Mouse (Mus musculus): ENCODE measurements around the gene Esrra. TPM values are rescaled to one million over a fixed set of nuclear protein-coding genes. Genes with fewer than 3 reads are reported as not detected.

Gene Esrra
- total RNA-seq (2021): 10 to 100 TPM; 44.1 to 44.7 TPM
- long read RNA-seq, experiment 1, transcript Esrra-201 (7 exons, 2,242 nt): major isoform, 8 of 60 reads
- long read RNA-seq, experiment 1, partial matches to known transcripts: 2 of 60 reads
- long read RNA-seq, experiment 1, other reads (novel, unspliced or antisense): 50 of 60 reads
- long read RNA-seq, experiment 2, transcript Esrra-201 (7 exons, 2,242 nt): major isoform, 13 of 59 reads
- long read RNA-seq, experiment 2, partial matches to known transcripts: 2 of 59 reads
- long read RNA-seq, experiment 2, other reads (novel, unspliced or antisense): 44 of 59 reads

DNA sequence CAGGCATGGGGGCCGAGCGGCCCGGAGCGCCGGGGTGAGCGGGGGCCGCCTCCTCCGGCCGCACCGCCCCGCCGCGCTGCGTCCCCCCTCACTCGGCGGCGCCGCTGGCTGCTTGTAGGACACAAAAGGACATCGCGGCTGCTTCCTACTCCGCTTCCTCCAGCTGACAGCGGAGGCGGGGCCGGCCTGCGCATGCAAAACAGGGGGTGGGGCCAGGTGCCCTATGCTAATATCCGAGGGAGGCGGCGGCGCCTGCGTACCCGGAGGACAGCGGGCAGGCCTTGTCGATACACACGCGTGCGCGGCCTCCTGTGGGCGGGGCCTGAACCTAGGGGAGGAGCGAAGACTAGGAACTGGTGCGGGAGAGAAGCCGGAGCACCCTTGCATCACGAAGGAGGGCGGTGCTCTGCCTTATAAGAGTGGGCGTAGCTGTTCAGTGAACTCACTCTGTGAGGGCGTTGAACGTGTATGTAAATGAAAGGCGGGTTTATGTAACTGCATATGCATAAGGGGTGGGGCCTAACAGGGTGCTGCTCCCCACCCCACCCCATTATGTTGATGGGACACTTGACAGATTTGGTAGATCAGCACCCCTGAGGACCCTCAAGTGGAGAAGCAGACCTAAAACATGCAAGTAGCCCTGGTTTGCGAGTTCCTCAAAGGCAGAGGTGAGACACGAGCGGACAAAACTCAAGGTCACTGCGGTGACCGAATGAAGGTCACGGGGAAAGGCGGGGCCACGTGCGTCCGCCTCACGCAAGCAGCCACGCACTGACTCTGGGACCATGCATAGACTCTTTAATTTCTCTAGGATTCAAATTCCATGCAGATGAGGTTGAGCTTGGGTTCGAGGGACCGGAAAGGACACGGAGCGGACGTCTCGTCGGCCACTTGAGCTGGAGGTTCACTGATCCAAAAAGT lies at the start of gene Esrra:
TSS of gene Esrra (minus strand) at position 167 of the 921 bp plus-strand sequence.
- DNase-seq (ENCODE audit: low spot score in 2 of 2): peak; percentile 99 to 100

DNA sequence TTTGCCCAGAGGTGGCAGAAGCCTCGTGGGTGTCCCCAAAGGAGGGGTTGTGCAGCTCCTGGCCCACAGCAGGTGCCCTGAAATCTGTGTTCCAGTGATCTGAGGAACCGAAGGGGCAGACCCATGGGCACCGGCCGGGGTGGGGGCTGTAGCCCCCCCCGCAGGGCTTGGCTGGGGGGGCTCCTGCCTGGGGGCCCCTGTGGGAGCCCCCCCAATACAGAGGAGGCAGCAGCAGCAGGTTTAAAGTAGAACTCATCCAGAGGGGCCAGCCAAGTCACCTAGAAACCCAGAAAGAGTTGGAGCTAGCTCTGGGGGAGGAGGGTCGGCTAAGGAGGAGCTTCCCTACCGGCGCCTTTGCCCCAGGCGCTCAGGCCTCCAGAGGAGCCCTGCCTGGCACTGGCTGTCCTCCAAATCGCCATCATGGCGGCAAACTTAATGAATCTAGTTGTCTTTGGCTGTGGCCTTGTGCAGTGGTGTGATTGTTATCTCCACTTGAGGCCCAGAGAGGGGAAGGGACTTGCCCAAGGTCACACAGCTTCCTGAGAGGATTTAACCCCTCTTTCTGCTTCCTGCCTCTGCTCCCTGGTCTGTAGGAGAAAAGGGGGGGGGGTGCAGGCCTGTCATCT lies 49.0 kb upstream of the Esrra start:
- no peak for DNase-seq (ENCODE audit: low spot score in 2 of 2)

DNA sequence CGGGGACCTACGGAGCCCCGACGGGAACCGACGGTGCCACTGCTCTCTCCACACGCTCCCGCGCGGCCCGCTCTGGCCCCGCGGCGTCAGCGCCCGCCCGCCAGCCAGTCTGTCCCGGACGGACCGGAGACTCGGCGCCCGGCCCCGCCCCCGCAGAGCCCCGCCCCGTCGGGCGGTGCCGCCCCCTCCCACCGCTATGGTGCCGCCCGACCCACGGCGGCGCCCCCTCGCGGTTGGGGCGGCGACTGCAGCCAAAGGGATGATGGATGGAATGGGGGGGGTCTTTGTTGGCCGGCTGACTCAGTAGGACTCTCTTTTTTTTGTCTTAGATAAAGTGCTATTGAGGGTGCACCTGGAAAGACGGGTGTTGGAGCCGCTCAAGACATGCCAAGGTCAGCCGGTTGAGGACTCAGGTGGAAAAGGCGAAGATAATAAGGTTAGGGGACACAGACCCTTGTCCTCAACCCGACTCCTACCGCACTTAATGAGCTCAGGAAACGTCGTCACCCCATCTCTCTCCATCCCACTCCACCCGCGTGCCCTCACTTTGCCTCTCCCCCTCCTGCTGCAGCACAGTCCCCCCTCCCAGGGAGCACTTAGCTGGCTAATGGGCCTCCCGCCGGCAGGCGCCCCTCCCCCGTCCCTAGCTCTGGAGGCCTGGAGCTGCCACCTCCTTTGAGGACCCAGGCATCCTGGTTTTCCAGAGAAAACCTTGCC lies 48.2 kb upstream of the Esrra start:
- DNase-seq (ENCODE audit: low spot score in 2 of 2): peak; percentile 68 to 75

DNA sequence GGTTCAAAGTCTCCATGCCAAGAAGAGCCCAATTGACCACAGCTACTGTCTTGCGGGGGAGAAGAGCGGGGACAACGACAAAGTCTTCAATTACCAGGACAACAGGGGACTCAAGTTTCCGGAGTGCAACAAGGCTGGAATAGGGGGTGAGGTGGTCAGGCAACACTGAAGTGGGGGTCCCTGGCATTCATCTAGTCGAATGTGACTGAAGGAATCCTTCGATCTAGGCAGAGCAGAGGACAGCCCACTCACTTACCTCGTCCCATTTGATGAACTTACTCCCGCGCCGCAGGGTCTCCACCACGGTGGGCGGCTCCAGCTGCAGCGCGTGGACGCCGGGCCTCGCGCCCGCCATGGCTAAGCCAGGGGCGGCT lies 47.7 kb upstream of the Esrra start:
- DNase-seq (ENCODE audit: low spot score in 2 of 2): no peak

DNA sequence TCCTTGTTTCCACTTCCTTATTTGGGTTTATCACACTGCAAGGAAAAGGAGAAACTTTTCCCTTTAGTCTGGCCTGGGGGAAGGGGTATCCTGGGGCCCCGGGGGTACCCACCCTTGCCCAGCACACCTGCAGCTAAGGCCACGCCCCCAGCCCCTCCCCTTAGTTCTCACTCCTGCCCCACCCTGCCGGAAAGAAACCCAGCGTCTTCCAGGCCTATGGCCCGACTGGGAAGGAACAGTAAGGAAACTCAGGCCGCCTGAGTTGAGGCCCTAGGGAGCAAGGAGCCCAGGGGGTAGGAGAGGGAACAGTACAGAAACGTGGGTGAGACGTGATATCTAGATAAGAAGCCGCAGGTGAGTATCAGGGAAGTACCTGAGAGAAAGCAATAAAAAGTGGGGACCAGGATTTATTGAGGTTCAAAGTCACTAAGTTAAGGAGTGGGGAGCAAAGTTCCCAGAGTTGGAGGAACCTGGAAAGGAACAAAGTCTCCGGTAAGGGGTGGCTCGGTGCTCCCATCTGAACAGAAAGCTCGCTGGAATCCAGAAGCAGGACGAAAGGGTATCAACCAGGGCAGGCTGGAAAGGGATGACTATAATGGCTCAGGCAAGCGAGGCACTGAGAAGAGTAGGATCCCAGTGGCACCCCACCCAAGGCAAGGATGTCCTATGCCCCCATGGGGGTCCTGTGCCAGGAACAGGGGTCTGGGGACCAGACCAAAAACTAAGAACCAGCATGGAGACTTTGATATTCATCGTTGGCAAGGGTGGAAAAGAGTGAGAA lies 47.1 kb upstream of the Esrra start:
- DNase-seq (ENCODE audit: low spot score in 2 of 2): no peak

DNA sequence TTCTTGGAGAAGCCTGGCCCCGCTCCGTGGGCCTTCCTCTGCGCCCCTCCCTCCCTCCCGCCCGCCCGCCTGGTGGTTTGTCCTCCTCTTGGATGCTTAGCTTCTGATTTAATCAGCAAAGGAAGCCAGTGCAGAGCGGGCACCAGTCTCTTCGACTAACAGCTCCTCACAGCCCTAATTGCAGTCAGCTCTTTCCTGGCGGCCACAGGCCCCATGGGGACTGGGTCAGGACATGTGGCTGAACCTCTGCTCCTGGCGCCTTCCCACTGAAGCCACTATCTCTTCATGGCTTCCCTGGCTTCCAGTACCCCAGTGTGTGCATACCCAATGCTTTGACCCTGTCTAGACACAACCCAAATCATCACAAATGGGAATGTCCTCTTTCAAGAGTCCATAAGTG lies 34.8 kb upstream of the Esrra start:
- no peak for DNase-seq (ENCODE audit: low spot score in 2 of 2)

DNA sequence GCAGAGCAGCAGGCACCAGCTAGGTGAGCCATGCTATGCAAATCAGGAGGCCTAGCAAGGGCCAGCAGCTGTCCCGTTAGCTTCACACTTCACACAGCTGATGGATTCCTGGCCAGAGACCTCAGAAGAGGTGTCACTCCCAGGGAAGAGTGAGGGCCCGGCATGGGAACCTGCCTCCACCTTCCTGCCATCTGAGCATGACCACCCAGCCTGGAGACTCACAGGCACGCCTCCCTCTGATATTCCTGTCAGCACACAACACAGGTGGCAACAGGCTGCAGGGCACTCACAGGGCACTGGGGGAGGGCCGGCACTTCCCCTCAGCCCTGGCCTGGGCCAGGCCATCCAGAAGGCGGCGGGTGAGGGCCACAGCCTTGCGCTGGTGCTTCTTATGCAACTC lies 33.8 kb upstream of the Esrra start:
- no peak for DNase-seq (ENCODE audit: low spot score in 2 of 2)

DNA sequence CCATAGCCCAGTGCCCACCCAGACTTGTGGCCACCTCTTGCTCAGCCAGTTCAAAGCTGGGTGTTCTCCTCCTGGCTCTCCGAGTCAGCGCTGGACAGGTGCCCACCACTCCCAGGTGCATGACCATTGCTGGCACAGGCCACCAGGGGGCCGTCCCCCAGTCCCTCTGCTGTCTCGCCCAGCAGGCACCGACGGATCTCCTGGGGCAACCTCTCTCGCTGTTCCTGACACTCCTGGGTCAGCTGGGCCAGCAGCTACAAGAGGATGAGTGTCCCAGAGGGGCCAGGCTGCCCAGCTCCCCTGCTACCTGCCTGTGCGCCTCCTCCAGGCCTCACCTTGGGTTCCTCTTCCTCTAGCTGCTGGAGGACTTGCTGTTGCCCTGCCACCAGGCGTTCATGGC lies 32.4 kb upstream of the Esrra start:
- no peak for DNase-seq (ENCODE audit: low spot score in 2 of 2)

DNA sequence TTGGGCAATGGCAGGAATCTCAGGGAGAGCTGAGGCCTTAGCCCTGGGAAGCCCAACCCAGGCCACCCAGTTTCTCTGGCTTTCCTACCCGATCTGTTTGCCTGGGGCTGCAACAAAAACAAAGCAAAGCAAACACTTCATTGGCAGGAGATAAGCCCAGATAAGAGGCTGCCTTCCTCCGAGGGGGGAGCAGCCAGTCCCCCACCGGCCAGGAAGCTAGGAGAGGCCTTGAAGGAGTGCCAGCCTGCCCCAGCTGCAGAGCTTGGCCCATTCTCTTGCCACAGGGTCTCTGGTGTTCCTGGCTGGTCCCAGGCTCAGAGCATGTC lies 31.1 kb upstream of the Esrra start:
- no peak for DNase-seq (ENCODE audit: low spot score in 2 of 2)

DNA sequence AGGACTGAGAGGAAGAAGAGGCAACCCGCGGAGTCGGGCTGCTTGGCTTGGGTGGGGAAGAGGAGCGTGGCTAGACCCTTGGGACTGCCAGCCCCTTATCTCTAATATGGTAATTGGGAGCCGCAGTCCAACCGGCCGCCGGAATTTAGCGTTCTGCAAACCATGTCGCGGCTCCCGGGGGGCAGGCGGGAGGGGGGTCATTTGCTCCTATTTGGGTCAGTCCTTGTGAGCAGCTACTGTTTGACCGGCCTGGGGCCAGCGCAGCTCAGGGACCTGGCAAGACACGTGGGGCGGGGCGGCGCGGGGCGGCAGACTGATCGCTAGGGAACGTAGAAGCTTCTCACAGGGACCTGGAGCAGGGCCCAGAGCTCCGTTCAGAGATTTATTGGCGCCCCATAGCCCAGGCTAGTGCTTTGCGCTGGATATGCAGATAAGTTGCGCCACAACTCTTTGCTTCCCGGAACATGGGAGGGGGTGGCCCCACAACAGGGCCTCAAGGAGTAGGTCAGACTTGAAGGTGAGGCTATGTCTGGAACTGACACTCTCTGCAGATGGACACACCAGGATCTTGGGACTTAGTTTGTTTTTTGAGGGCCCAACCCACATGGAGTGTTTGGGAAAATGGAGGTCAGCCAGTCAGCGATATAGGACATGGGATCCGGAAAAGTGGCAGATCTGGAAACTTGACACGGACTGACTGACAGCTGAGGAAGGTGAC lies 30.5 kb upstream of the Esrra start:
- peak; percentile 66 to 77 for DNase-seq (ENCODE audit: low spot score in 2 of 2)

DNA sequence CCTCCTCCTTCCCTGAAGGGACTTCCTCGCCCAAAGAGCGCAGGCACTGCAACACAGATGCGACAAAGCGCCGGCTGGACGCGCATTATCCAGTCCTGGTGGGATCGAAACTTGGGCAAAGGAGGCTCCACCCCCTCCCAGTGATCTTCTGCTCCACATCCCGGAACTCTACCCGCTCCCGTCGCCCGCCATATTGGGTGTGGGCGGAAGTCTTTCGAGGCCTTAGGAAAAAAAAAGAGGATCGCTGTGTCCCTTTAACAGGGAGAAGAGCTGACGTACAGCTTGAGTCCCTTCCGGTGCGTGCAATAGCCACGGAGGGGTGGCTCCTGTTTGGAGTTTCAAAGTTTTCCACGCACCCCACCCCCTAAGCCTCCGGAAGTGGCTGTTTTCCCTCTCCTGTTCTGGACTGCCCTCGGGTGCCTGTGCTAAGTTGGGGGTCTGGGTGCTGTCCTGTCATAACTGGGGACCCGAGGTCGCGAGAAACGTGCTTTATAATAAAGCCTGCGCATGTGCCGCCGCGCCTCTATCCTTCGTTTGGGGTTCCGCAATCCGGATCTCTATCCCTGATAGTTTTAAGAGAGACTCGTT lies 29.9 kb upstream of the Esrra start:
- DNase-seq (ENCODE audit: low spot score in 2 of 2): peak; percentile 78 to 91

DNA sequence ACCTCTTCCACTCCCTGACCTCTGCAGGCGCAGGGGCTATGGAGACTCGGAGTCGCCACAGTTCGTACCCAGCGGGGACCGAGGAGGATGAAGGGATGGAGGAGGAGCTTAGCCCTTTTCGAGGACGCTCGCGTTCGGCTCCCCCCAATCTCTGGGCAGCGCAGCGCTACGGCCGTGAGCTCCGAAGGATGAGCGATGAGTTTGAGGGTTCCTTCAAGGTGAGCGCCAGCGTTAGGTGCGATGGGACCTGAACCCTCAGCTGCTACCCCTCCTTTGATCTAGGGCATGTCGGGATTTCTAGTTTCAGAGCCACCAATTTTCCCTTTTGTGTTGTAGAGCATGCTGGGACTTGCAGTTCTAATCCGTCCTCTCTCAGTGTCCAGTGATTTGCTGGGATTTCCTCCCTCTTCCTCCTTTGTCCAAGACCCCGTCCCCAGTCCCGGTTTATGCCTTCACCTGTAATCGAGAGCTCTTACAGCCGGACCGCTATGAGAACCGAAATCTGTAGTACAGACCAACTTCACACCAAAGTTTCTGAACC lies 29.1 kb upstream of the Esrra start:
- DNase-seq (ENCODE audit: low spot score in 2 of 2): peak in 1 of 2 experiments; percentile 49

DNA sequence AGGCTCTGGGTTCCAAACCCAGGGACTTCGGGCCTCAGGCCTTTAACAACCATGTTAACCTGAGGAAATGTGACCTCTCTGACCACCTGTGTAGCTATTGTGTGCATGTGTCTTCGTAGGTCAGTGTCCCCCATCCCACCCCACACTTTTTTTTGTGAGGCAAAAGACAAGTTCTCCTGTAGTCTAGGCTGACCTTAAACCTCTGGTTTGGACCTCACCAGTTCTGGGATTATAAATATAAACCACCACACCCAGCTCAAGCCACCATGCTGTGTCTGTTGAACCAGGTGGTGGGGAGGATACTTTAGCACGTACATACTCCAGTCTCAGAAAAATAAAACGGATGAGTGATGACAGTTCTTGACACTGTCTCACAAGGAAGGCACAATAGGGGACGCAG lies 28.3 kb upstream of the Esrra start:
- DNase-seq (ENCODE audit: low spot score in 2 of 2): no peak

DNA sequence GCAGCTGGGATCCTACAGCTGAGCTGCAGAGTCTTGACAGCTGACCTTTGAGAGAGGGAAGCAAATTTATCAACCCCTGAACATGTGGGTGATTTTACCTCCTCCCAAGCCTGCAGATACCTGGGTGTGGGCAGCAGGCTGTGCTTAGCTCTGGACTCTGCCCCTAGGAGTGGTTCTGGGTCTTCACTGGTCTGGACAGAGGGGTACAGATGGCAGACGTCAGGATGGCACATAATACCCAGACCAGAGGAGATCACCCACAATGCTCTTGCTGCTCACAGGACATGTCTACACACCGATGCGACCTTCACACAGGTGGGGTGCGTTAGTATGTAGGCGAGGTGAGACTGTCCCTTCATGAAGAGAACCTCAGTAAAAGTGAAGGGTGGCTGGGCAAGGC lies 27.9 kb upstream of the Esrra start:
- DNase-seq (ENCODE audit: low spot score in 2 of 2): no peak

DNA sequence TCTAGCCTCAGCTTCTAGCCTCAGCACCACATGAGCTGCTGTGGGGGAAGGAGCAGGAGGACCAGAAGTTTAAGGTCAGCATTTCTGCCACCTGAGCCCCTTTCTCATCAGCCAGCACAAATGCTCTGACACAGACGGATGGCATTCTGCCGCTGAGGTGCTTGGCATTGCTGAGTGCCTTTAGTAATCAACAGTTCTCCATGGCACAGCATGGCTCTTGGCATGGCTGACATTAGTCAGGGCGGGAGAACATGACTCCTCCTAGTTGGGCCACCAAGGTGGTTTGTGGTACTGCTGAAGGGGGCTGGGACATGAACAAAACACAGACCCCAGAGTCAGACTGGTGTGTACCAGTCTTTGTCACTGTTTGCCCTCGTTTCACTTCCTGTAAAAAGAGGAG lies 26.6 kb upstream of the Esrra start:
- DNase-seq (ENCODE audit: low spot score in 2 of 2): no peak

DNA sequence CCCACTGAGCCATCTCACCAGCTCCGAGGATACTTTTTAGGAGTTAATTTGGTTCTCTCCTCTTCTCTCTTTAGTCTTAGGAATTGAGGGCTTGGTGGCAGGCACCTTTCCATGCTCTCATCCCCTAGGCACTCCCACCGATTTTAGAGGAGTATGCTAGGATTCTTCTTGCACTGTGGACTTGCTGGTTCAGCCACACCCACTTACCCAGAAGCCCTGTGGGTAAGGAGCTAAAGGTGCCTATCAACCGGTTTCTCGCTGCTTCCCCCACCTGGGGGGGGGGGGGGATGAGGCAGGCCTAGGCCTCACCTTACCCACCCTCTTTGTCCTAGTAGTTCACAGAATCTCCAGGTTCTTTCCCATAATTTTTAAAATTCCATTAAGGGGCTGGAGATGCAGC lies 26.1 kb upstream of the Esrra start:
- DNase-seq (ENCODE audit: low spot score in 2 of 2): no peak

DNA sequence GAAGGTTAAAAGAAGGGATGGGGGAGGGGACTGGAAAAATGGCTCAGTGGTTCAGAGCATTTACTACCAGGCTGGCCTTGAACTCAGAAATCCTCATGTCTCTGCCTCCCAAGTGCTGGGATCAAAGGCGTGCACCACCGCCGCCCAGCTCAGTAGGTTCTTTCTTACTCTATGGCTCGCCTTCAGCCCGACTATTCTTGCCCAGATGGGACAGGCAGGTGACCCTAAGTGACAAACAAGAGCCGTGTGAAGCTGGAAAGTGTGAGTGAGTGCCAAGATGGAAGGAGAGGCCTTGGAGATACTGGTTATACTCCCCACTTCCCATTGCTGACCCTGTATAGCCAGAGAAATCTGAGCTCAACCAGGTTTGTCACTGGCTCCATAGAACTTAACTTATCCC lies 22.1 kb upstream of the Esrra start:
- DNase-seq (ENCODE audit: low spot score in 2 of 2): no peak

DNA sequence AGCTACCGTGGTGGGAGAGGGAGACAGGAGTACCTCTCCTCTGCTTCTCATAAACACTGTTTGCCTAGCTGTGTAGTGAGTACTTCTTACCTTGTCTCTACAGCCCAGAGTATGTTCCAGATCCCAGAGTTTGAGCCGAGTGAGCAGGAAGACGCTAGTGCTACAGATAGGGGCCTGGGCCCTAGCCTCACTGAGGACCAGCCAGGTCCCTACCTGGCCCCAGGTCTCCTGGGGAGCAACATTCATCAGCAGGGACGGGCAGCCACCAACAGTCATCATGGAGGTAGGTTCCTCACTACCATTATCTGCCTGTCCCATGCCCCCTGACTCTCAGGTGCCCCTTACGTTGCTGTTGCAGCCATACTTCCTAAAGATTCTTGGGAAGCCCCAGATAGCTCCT lies 21.2 kb upstream of the Esrra start:
- peak in 1 of 2 experiments; percentile 8 for DNase-seq (ENCODE audit: low spot score in 2 of 2)

DNA sequence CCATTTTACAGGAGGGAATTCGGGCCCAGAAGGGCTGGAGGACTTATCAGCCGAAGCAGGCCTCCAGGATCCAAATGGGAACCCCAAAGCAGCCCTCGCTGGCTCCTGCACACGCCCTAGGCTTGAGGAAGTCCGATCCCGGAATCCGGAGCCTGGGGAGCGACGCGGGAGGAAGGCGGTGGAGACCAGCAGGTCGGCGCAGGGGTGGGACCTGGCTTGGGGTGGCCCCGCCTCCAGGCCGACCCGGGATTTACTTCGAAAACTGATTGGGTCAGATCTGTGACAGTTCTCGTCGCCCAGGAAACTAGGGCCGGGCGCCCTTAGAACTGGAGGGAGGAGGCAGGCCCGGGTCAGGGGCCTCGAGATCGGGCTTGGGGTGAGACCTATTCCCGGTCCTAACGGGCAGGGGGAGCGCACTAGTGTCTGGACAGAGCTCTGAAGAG lies 20.7 kb upstream of the Esrra start, which contains the start of gene Gpr137:
TSS of gene Gpr137 (minus strand) at position 232 of the 443 bp plus-strand sequence.
- DNase-seq (ENCODE audit: low spot score in 2 of 2): peak; percentile 91 to 94
